Mouse (Mus musculus) limb, embryonic 11.5 days (tissue): Measurements from ENCODE around the gene Nthl1. TPM values are rescaled to one million over a fixed set of nuclear protein-coding genes. Genes with fewer than 3 reads are reported as not detected.

Experiments used
- ATAC-seq: fragments of 200-750 bp; cut with Nextera tagmentation; 2 replicates; pipeline ENCODE4 v1.8.0; 2017; ENCODE audit warnings: low read depth; ENCODE audit not compliant: insufficient number of reproducible peaks, low FRiP score, low TSS enrichment
- DNase-seq: peaks from one replicate; pipeline ENCODE4 v3.0.0-alpha.2; 2015; ENCODE audit warnings: low spot score
- H3K27ac ChIP-seq: fragments of 300-500 bp; sonication (generic); replicated peaks from 2 replicates; pipeline ENCODE4 v1.5.1; 2014; ENCODE audit warnings: low read depth, mild to moderate bottlenecking, low read length
- H3K27me3 ChIP-seq: fragments of 300-500 bp; sonication (generic); 2 replicates; pipeline ENCODE4 v1.6.1; 2014; ENCODE audit warnings: mild to moderate bottlenecking, low read length, mixed read lengths; ENCODE audit not compliant: control insufficient read depth, insufficient read depth
- H3K36me3 ChIP-seq: fragments of 300-500 bp; sonication (generic); 2 replicates; pipeline ENCODE4 v1.6.1; 2014; ENCODE audit warnings: mild to moderate bottlenecking, low read length, moderate library complexity, mixed read lengths; ENCODE audit not compliant: control insufficient read depth, insufficient read depth
- H3K4me1 ChIP-seq: fragments of 300-500 bp; sonication (generic); 2 replicates; pipeline ENCODE4 v1.6.1; 2014; ENCODE audit warnings: low read length, mixed read lengths; ENCODE audit not compliant: control insufficient read depth, insufficient read depth
- H3K4me2 ChIP-seq: fragments of 300-500 bp; sonication (generic); 2 replicates; pipeline ENCODE4 v1.6.1; 2014; ENCODE audit warnings: low read depth, mild to moderate bottlenecking, moderate library complexity; ENCODE audit not compliant: severe bottlenecking
- H3K4me3 ChIP-seq: fragments of 300-500 bp; sonication (generic); 2 replicates; pipeline ENCODE4 v1.5.1; 2014; ENCODE audit warnings: low read depth, low read length
- H3K9ac ChIP-seq: fragments of 300-500 bp; sonication (generic); 2 replicates; pipeline ENCODE4 v1.6.1; 2014; ENCODE audit warnings: mild to moderate bottlenecking, low read length
- H3K9me3 ChIP-seq: fragments of 300-500 bp; sonication (generic); 2 replicates; pipeline ENCODE4 v1.6.1; 2016; ENCODE audit warnings: low read length; ENCODE audit not compliant: control insufficient read depth
- WGBS: fragments of 180-500 bp; shearing (Covaris S2); extraction: QIAGEN DNeasy Blood & Tissue Kit; methylation state at CpG from one replicate; pipeline ENCODE4 v1.1.7; 2014; 5-methylcytosine and 5-hydroxymethylcytosine counted together
- polyA plus RNA-seq: library from polyadenylated mRNA; unstranded; fragments of >200 nt; fragmentation: Nextera tagmentation; extraction: Ambion mirVana; gene quantifications from 2 replicates; pipeline ENCODE4 v1.2.1, GENCODE M21; 2014

The Nthl1 gene
- 19.5 and 23.2 TPM in 2 replicates for polyA plus RNA-seq

GRCm38 (mm10) chr17:24632167-24632812, at the start of gene Nthl1, which contains the start of gene Tsc2:
TSS of gene Nthl1 (plus strand) at chr17:24632680.
TSS of gene Tsc2 (minus strand) at chr17:24632630.
- H3K27ac ChIP-seq = peak within 1 kb of the TSS; percentile 74
- no peaks in the 10 kb centered on the region for H3K9me3 ChIP-seq
- peak within 1 kb of the TSS; percentile 59 for H3K4me3 ChIP-seq
- H3K4me1 ChIP-seq = peaks cover 9% of the 10 kb centered on the region; the same call in 1 of the 2 replicates
- 2% methylated on average over 51 of the region's 51 CpGs for WGBS
- peak within 1 kb of the TSS; percentile 82 for H3K4me2 ChIP-seq
- H3K9ac ChIP-seq = peak within 1 kb of the TSS; percentile 70
- DNase-seq (peak; percentile 93), ATAC-seq (peak; percentile 80)
- H3K27me3 ChIP-seq = no peaks in the 10 kb centered on the region
- H3K36me3 ChIP-seq = peaks cover 13% of the 10 kb centered on the region; the same call in 1 of the 2 replicates

- Histone ChIP-seq H3K27ac (no peak overlapping the region), H3K27me3 (no peaks in the 10 kb centered on the region), H3K4me2 (no peak overlapping the region), H3K9ac (no peak overlapping the region), H3K4me1 (no peaks in the 10 kb centered on the region), H3K9me3 (no peaks in the 10 kb centered on the region), H3K4me3 (no peak overlapping the region), H3K36me3 (peaks cover 16% of the 10 kb centered on the region)
- 79% methylated on average over 5 of the region's 5 CpGs for WGBS
- DNase-seq (no peak), ATAC-seq (no peak)
Measured at GRCm38 (mm10) chr17:24583599-24584460, 48.6 kb upstream of the Nthl1 start.

GRCm38 (mm10) chr17:24584520-24584919, 48.0 kb upstream of the Nthl1 start:
- DNase-seq (no peak), ATAC-seq (no peak)
- 83% methylated on average over 3 of the region's 3 CpGs for WGBS
- H3K9me3 ChIP-seq = no peaks in the 10 kb centered on the region
- H3K36me3 ChIP-seq = peaks cover 16% of the 10 kb centered on the region
- H3K4me3 ChIP-seq = no peak overlapping the region
- no peak overlapping the region for H3K27ac ChIP-seq
- no peak overlapping the region for H3K9ac ChIP-seq
- no peaks in the 10 kb centered on the region for H3K4me1 ChIP-seq
- H3K27me3 ChIP-seq = no peaks in the 10 kb centered on the region
- H3K4me2 ChIP-seq = no peak overlapping the region

- Histone ChIP-seq H3K4me3 (no peak overlapping the region), H3K9ac (no peak overlapping the region), H3K27me3 (no peaks in the 10 kb centered on the region), H3K36me3 (peaks cover 16% of the 10 kb centered on the region), H3K4me2 (no peak overlapping the region), H3K27ac (no peak overlapping the region), H3K4me1 (no peaks in the 10 kb centered on the region), H3K9me3 (no peaks in the 10 kb centered on the region)
- ATAC-seq = no peak
- DNase-seq = no peak
- WGBS = 98% methylated on average over 4 of the region's 4 CpGs
Measured at GRCm38 (mm10) chr17:24586532-24586931, 45.9 kb upstream of the Nthl1 start.

- Histone ChIP-seq H3K27me3 (no peaks in the 10 kb centered on the region), H3K9ac (no peak overlapping the region), H3K4me2 (no peak overlapping the region), H3K36me3 (peaks cover 23% of the 10 kb centered on the region), H3K9me3 (no peaks in the 10 kb centered on the region), H3K4me1 (no peaks in the 10 kb centered on the region), H3K4me3 (no peak overlapping the region), H3K27ac (no peak overlapping the region)
- ATAC-seq (no peak), DNase-seq (no peak)
- 94% methylated on average over 3 of the region's 3 CpGs for WGBS
Measured at GRCm38 (mm10) chr17:24590943-24591342, 41.5 kb upstream of the Nthl1 start.

- 94% methylated on average over 5 of the region's 5 CpGs for WGBS
- Histone ChIP-seq H3K27ac (no peak overlapping the region), H3K4me3 (no peak overlapping the region), H3K9me3 (no peaks in the 10 kb centered on the region), H3K9ac (no peak overlapping the region), H3K4me2 (no peak overlapping the region), H3K4me1 (no peaks in the 10 kb centered on the region), H3K36me3 (peaks cover 26% of the 10 kb centered on the region), H3K27me3 (no peaks in the 10 kb centered on the region)
- ATAC-seq (no peak), DNase-seq (no peak)
Measured at GRCm38 (mm10) chr17:24591695-24592094, 40.8 kb upstream of the Nthl1 start.

GRCm38 (mm10) chr17:24593248-24593647, 39.2 kb upstream of the Nthl1 start:
- no peak for ATAC-seq
- no peak overlapping the region for H3K27ac ChIP-seq

GRCm38 (mm10) chr17:24593992-24594890, 38.2 kb upstream of the Nthl1 start:
- WGBS = 93% methylated on average over 26 of the region's 26 CpGs
- H3K4me1 ChIP-seq = no peaks in the 10 kb centered on the region
- ATAC-seq = no peak

More at GRCm38 (mm10) chr17:24593248-24593647, 39.2 kb upstream of the Nthl1 start:
- DNase-seq = no peak
- Histone ChIP-seq H3K9ac (no peak overlapping the region), H3K27me3 (no peaks in the 10 kb centered on the region), H3K4me2 (no peak overlapping the region), H3K36me3 (peaks cover 35% of the 10 kb centered on the region), H3K9me3 (no peaks in the 10 kb centered on the region), H3K4me1 (no peaks in the 10 kb centered on the region), H3K4me3 (no peak overlapping the region)
- 82% methylated on average over 5 of the region's 5 CpGs for WGBS

More at GRCm38 (mm10) chr17:24593992-24594890, 38.2 kb upstream of the Nthl1 start:
- Histone ChIP-seq H3K9ac (no peak overlapping the region), H3K4me3 (no peak overlapping the region), H3K9me3 (no peaks in the 10 kb centered on the region), H3K27me3 (no peaks in the 10 kb centered on the region), H3K4me2 (no peak overlapping the region), H3K27ac (no peak overlapping the region), H3K36me3 (peaks cover 35% of the 10 kb centered on the region)
- DNase-seq = no peak
